Mouse (Mus musculus): ENCODE measurements around the gene Arhgap8.
"Not testable (repeated sequence)": the region's sequence is repeated elsewhere in the genome, so short reads cannot be mapped to it uniquely, and the experiment has no call there.

Gene Arhgap8

DNA sequence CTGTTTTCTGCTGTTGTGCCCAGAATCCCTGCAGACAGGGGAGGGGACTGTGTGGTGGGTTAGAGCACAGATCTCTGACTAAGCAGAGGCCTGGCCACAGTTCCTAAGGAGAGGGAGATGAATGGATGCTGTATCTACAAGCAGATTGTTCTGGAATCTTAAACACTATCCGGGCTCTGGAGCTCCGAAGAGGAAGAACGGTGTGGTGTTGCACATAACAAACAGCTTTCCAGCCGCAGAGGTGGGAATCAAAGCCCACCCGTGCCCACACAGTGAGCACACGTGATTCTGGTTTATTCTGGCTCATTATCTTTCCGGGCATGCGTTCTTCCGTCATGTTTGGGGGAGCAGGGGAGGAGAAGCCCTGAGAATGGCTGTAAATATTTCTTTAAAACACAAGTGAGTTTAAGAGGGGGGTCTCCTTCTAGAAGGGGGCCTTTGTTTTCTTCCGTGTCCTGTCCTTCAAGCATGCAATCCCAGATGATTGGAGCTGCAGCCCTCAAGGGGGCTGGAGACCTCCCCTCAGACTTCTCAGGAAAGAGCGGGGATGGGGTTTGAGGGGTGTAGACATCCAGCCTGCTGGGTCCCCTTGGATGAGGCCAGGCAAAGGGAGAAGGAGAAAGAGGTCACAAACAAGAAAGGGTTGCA, 16.6 kb downstream of the Arhgap8 start:
- in situ Hi-C loops (cut with MseI, MboI) = no loop called here

DNA sequence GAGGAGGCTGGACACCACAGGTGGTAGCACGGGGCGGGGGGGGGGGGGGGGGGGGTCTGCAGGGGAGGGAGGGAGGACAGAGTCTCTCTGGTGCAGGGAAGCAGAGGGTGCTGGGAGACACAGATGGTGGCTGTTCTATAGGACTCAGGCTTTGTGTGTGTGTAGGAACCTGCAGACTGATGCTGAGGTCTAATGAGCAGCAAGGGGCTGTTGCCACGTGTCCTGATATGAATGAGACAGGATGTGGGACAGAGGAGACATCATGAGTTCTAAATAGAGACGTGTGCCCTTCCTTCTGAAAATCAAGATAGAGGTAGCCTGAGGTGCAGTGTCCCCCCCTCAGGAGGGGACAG, 17.1 kb downstream of the Arhgap8 start:
- in situ Hi-C loops (cut with MseI, MboI) = no loop called here

DNA sequence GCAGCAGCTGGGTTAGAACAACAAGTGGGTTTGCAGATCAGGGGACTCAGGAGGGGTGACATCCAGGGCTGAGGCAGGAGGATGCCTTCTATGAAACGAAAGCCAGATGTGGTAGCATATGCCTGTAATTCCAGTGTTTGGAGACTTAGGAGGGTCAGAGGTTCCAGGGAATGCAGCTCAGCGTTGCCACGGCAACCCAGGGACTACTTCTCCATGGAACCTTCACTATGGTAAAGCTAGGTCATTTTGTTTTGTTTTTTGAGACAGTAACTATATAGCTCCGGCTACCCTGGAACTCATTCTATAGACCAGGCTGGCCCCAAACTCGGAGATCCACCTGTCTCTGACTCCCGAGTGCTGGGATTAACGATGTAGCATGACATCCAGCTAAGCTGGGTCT, 18.4 kb downstream of the Arhgap8 start:
- in situ Hi-C loops (cut with MseI, MboI) = no loop called here

DNA sequence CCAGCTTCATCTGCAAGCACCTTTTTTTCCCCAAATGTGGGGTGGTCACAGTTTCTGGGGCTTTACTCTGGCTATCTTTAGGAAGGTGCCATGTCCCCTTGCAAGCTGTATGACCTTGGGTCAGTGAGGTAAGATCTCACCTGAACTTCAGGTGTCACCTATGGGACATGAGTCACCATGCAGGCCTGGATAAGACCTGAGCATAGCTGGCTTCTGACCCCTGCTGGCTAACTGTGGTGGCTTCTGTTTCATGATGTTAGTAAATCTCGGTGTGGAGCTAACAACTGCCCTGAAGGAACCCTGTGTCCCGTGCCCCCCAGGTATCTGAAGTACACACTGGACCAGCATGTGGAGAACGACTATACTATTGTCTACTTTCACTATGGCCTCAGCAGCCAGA, 21.7 kb downstream of the Arhgap8 start:
- in situ Hi-C loops (cut with MseI, MboI) = no loop called here

DNA sequence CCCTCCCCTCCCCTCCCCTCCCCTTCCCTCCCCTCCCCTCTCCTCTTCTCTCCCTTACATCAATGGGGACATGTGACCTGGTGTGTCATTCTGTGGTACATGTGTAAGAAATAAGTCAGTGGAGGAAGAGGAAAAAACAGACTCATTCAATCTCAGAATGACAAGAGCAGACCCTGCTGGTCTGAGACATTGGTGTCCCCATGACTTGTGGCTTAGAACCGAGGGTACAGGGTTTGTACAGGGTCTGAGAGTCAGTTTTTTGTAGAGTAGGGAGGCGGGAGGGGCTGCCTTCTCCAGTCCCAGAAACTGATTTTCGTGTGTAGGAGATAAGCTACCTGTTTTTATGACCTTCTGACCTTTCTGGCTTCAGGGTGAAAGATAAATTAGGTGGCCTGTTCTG, 23.5 kb downstream of the Arhgap8 start:
- in situ Hi-C loops (cut with MseI, MboI) = no loop called here

DNA sequence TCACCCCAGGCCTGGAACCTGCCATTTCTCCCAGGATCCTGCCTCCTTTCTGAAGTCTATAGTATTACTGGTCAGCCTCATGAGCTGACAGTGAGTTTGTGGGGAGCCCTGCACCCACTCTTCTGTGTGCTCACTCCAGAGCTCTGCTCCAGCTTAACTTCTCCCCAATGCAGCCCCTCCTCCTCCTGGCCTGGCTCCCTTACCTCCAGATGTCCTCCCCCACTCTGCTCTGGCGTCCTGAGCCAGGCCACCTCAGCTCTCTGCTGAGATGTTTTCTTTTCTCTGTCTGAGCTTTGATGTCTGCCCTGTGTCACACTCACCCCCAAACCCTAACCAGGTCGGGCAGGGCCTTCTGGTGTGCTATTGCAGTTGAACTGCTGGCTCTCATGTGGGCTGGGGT, 24.5 kb downstream of the Arhgap8 start:
- in situ Hi-C loops (cut with MseI, MboI) = no loop called here

DNA sequence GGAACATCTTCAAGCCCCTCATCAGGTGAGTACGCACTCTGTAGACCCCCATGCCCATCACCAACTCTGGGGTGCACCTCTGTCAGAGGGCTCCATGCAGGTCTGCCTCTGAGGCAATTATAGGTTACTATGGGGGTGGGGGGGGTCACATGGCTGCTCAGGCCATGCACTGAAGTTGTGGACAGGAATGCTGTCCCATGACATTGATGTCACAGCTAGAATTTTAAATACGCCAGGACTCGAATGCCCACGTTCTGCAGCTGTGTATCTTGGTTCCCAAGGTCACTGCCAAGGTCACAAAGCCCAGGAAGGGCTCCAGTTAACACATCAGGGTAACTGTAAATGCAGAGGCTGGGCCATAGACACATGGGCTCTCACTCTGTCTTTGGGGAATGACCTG, 26.0 kb downstream of the Arhgap8 start:
- in situ Hi-C loops (cut with MseI, MboI) = no loop called here

DNA sequence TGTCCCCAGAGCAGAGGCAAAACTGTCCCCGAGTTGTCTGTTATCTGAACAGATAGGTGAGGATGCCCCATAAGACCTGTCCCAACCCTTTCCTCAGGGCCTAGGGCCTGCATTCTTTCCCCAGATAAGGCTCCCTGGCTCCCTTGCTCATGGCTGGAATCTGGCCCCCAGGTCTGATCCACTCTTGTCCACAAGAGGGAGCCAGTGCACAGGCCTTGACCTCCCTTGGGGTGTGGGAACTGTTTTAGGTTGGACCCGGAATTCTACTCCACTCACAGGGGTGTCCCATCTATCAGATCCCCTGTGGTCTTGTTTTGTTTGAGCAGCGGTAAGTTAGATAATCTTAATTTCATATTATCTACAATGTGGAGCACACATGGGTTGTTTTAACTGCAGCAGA, 35.1 kb downstream of the Arhgap8 start:
- in situ Hi-C loops (cut with MseI, MboI) = no loop called here

DNA sequence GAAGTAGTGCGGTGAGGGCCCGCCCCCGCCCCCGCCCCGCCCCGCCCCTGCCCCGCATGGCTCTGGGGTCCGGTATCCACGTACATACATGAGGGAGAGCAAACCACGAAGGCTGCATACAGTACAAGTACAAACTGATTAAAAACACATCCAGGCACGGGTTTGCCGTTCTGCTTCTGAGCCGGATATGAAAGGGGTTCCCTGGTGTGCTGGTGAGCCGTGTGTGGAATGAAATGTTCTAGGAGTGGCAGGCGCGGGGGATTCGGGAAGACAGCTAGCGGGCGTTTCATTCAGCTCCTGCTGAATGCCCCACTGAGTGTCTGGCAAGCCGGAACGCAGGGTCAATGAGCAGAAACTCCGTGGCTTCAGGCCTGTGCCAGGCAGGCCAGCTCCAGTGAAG, 36.6 kb downstream of the Arhgap8 start:
- in situ Hi-C loops (cut with MseI, MboI) = no loop called here

DNA sequence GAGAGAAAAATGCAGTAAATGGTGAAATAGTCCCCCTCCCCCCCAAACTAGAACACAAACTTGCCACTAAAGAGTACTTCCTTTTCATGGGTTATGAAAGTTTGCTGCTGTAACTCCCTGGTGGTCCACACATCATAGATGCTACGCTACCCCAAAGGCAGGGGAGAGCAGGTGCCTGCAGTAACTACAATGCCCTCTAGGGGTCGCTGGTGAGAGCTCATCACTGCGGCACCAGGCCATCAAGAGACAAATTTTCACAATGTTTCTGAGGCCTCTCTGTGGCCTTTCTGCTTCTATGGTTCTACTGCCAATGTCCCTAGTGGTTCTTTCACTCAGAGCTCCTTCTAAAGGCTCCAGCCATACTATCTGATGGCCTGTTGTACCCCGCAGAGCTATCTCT, 38.6 kb downstream of the Arhgap8 start:
- in situ Hi-C loops (cut with MseI, MboI) = no loop called here

DNA sequence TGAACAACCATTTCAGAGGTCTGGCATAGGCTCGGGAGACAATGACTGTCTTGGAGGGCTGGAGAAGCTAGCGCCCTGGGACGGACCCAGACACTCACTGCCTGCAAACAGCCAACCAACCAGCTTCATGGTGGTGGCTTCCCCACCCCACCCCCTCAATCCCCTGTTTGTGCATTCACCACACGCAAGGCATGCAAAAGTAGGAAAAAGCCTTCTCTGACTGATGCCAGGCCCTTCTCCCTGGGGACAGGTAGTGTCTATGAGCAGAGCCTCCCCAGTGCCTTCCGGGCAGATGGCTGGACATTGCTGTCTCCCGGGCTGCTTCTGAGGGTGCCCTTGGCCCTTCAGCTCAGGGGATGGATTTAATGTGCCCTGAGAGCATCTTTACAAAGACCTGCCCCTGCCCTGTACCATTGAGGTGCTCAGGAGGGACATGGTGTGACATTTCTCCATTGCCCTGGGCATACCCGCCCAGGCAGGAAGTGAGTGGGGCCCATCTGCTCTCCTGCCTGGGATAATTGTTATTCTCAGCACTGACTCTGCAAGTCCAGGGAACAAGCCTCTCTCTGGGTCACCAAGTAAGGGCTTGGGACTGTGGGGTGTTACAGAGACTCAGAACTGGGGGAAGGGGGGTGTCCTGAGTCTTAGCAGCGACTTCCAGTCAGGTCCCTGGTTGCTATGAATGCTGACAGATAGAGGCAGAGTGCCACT, 43.0 kb downstream of the Arhgap8 start:
- in situ Hi-C loops (cut with MseI, MboI) = no loop called here

DNA sequence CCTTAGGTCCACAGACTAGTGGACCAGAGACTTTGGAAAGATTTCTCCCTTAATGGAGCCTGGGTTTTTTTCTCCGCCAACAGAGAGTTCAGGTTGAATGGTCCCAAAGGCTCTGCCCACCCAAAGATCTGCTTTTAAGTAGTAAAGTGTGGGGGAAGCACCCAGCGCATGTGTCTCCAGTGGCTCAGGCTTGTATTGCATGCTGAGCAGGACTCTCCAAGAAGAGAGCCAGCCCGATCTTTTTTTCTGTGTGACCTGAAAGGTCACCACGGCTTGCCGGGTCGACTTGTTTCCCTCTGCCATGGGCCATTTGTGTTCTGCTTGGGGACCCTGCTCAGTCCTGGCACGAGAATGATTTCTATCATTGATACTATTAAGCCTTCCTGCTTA, 43.6 kb downstream of the Arhgap8 start:
- in situ Hi-C loops (cut with MseI, MboI) = no loop called here

DNA sequence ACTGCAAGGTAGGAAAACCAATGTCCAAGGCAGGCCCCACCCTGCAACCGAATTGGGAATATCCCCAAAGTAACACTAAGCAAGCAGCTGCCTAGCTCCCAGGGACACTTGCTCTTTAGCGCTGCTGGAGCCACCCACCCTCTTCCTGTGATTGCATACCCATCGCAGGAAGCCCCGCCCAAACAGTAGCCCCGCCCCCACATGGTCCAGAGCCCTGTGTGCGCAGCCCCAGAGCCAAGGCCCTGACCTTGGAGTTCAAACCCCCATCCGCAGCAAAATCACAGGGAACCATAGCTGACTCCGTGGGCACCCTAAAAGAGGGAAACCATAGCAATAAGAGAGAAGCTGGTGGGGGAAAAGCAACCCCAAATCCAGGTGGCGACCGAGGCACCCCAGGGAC, 46.8 kb downstream of the Arhgap8 start:
- in situ Hi-C loops (cut with MseI, MboI) = no loop called here

DNA sequence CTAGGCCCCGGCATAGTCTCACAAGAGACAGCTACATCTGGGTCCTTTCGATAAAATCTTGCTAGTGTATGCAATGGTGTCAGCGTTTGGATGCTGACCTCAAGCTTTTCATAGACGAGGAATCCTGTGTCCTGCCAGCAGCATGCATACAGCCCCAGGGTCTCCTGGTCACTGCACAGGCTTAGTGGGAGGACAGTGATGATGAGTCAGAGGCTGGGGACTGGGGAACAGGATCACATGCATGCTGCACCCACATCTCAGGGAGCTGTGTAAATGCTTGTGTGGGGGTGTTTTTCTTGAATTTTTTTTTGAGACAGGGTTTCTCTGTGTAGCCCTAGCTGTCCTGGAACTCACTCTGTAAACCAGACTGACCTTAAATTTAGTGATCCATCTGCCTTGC, 48.7 kb downstream of the Arhgap8 start:
- in situ Hi-C loops (cut with MseI, MboI) = not testable (repeated sequence)

DNA sequence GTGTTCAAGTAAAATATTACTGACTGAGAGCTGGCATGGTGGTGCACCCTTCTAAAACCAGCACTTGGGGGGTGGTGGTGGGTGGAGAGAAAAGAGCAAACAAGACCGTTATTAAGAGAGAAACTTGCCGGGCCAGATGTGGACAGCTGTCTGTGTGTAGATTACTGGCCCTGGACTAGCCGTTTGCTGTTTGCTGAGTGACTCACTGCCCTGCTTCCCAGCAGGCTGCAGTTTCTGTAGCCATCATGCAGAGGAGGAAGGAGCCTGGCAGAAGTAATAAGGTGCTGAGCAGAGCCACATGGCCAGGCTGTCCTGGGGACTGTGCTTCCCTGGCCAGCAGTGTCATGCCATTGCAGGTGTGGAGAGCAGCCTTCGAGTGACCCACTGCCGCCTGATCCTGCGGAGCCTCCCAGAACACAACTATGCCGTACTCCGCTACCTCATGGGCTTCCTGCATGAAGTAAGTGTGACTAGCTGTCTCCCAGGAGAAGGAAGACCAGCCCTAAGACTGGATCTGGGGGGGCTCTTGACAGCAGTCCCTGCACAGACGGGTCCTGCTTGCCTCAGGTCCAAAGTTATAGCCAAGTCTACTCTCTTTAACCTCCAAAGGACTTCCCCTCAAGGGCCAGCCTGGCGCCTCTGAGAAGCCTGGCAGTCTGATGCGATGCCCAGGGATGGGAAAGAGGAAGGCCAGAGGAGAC, 49.9 kb downstream of the Arhgap8 start:
- in situ Hi-C loops (cut with MseI, MboI) = no loop called here

DNA sequence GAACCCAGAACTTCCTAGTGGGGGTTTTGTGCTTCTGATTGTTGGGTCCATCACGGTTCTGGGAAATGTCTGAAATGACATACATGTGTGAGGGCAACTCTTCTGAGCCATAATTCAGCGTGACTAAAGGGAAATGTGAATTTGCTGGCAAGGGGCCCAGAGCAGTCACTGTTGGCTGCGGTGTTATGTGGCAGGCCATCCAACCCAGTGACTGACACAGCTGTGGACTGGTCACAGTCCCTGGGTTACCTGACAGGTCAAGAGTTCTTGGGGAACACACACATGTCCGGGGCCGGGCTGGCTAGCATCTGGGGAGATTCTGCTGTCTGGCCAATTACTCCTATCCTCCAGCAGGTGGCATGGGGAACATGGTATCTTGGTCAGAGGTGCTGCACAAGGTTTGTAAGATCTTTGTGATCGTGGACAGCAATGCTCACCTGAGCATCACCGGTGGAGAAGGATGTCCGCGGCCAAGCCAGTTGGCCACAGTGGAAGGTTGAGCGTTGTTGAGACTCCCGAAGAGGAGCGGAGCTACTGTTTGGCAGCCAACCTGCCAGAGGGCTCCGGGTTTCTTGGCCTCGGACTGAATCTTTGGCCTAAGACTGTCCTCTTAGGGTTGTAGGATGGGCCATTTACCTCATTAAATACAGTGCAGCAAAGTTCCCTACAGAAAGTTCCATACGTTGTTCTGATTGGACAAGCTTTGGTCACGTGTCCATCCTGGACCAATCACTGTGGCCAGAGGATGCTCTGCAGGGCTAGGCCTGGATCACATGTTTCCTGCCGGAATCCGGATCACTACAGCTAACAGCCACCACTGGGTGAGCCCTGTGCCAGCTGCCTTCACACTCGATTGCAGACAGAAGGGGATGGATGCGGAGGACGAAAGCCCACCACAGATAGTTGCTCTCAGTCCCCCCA, 52.6 kb downstream of the Arhgap8 start:
- in situ Hi-C loops (cut with MseI, MboI) = no loop called here

DNA sequence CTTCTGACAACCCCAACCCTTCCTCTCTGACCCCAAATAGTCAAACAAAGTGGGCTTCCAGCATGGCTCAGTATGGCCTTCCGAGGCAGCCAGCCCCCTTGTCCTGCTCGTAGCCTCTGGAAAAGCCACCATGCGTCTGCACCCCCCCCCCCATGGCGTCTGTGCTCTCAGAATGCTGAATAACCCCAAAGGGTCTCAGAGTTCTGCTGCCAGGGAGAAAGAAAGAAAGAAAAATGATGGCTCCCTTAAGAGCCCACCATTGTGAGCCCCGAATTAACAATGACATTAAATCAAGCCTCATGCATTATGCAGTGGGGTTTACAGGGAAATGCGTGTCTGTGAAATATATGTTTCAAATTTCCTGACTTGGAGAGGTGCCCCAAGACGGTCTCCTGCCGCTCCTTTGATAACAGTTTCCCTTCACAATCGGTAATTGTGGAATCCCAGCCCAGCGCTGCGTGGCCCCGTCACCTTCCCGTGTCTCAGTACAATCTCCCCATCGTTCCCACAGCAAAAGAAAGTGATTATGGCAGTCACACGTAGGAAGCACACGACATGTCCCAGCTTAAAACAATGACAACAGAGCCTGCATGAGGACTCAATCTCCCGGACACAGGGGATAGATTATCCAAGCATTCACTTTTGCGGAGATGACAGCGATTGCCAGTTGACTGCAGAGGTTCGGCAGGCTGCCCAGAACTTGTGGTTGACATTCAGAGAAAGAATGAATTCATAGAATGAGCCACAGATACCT, 55.7 kb downstream of the Arhgap8 start:
- in situ Hi-C loops (cut with MseI, MboI) = no loop called here

DNA sequence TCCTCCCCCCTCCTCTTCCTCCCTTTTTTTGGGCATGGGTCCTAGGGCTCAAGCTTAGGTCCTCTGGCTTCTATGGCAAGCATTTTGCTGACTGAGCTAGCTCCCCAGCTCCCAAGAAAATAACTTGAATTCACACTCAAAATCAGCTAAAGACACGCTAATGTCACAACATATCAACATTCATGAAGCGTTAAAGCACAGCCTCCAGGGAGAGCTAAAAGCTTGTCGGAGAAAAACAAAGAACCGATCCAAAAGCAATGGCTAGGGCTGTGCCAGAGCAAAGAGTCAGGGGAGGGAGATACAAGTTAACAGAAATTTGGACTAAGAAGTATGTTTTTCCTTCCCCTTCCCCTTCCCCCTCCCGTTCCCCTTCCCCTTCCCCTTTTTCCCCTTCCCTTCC, 58.7 kb downstream of the Arhgap8 start:
- in situ Hi-C loops (cut with MseI, MboI) = no loop called here

DNA sequence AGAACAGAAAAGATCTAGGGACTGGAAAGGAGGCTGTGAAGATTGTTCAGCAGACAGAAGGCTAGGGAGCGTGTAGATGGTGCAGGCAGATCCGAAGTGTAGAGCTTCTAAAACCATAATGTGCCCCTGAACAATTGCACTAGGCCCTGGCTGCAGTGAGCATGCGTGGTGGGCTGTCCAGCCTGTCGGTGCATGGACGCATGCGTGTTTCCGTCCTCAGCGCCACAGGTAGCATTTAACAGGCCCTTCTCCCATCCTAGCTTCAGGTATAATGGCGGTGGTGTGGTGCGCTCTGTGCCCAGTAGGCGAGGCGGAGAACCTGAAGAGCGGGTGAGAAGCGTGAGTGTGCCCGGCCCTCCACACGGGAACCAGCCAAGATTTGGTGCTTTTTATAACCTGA, 65.0 kb downstream of the Arhgap8 start:
- in situ Hi-C loops (cut with MseI, MboI) = no loop called here

DNA sequence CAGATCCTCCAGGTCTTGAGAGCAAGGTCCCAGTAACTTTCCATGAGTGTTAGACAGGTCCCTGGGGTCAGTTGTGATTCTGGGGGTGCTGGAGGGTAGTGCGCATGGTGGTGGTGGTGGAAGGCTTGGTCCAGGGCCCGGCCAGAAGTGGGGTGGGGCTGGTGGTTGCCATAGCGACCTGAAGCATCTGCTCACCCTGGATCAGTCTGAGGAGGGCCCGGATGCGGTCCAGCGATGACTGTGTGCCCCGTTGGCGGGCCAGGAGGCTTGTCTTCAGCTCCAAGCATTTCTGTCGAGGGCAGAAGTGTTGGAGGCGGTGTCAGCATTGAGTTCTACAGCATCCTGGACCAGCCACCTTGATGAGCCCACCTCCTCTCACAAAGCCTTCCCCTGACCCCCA, 67.3 kb downstream of the Arhgap8 start:
- in situ Hi-C loops (cut with MseI, MboI) = no loop called here

DNA sequence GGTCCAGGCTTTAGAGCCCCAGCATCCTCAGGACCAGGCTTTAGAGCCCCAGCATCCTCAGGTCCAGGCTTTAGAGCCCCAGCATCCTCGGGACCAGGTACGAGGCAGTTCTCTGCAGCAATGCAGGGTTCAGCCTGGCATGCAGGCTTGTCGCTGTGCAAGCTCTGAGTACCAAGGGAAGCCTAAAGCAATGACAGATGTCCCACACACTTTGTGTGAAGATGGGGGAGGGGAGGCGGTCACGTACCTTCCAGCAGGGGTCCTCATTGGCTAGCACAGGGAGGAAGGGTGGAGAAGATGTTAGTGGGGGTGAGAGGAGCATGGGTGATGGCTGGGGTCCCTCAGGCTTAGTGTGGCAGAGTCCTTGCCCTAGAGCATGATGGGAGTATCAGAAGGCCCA, 73.8 kb downstream of the Arhgap8 start:
- in situ Hi-C loops (cut with MseI, MboI) = no loop called here
